Mouse (Mus musculus): ENCODE measurements around the gene Rinl. TPM values are rescaled to one million over a fixed set of nuclear protein-coding genes. Genes with fewer than 3 reads are reported as not detected.

Rinl gene
- 100 to 1,000 TPM; 273 to 344 TPM for polyA plus RNA-seq (2017; shearing (Covaris generic))

GRCm38 (mm10) chr7:28788307-28789195 is at the start of gene Rinl:
Rinl (plus strand) TSS chr7:28788969.

GRCm38 (mm10) chr7:28741709-28742438 is 46.9 kb upstream of the Rinl start, which contains the start of the genes Mrps12 and Sars2:
Mrps12 (minus strand) TSS chr7:28741820.
Sars2 (plus strand) TSS chr7:28741992.

GRCm38 (mm10) chr7:28756079-28756478 is 32.7 kb upstream of the Rinl start, which contains the start of gene Ccer2:
Ccer2 (plus strand) TSS chr7:28756174.

GRCm38 (mm10) chr7:28766173-28766879 is 22.4 kb upstream of the Rinl start, which contains the start of gene Sirt2:
Sirt2 (plus strand) TSS chr7:28766735.

GRCm38 (mm10) chr7:28767462-28767965 is 21.3 kb upstream of the Rinl start, which contains the start of gene Nfkbib:
Nfkbib (minus strand) TSS chr7:28767512.

GRCm38 (mm10) chr7:28808221-28808941 is 19.6 kb downstream of the Rinl start, which contains the start of gene Hnrnpl:
Hnrnpl (plus strand) TSS chr7:28808541.

GRCm38 (mm10) chr7:28824941-28825685 is 36.3 kb downstream of the Rinl start, which contains the start of gene Ech1:
Ech1 (plus strand) TSS chr7:28825217.

GRCm38 (mm10) chr7:28833723-28834347 is 45.1 kb downstream of the Rinl start, which contains the start of gene Lgals4:
Lgals4 (plus strand) TSS chr7:28833854.

Other genes with a start within 250 kb of the Rinl start
- not detected for gene Sycn, start 248.1 kb upstream of the Rinl start, polyA plus RNA-seq (2017; shearing (Covaris generic))
- gene Nccrp1, start 241.7 kb upstream of the Rinl start, polyA plus RNA-seq (2017; shearing (Covaris generic)): not detected
- 10 to 100 TPM; 23.9 to 30.0 TPM for gene Samd4b, start 190.8 kb upstream of the Rinl start, polyA plus RNA-seq (2017; shearing (Covaris generic))
- gene Pak4, start 190.8 kb upstream of the Rinl start, polyA plus RNA-seq (2017; shearing (Covaris generic)): 1 to 10 TPM; 6.3 to 8.7 TPM
- gene Acp7, start 157.6 kb upstream of the Rinl start, polyA plus RNA-seq (2017; shearing (Covaris generic)): under 1 TPM in 1 of 2 experiments, not detected in 1; 0.28 TPM
- gene Fbxo27, start 96.1 kb upstream of the Rinl start, polyA plus RNA-seq (2017; shearing (Covaris generic)): 10 to 100 TPM in 1 of 2 experiments, 1 to 10 TPM in 1; 3.2 to 15.0 TPM
- gene Fbxo17, start 72.2 kb upstream of the Rinl start, polyA plus RNA-seq (2017; shearing (Covaris generic)): 10 to 100 TPM; 16.2 to 19.2 TPM
- 10 to 100 TPM; 78.0 to 82.9 TPM for gene Mrps12, start 47.1 kb upstream of the Rinl start, polyA plus RNA-seq (2017; shearing (Covaris generic))
- 10 to 100 TPM; 17.3 to 28.8 TPM for gene Sars2, start 47.0 kb upstream of the Rinl start, polyA plus RNA-seq (2017; shearing (Covaris generic))
- gene Ccer2, start 32.8 kb upstream of the Rinl start, polyA plus RNA-seq (2017; shearing (Covaris generic)): not detected
- gene Sirt2, start 22.2 kb upstream of the Rinl start, polyA plus RNA-seq (2017; shearing (Covaris generic)): 10 to 100 TPM; 86.5 to 91.3 TPM
- 10 to 100 TPM; 89.5 to 96.2 TPM for gene Nfkbib, start 21.5 kb upstream of the Rinl start, polyA plus RNA-seq (2017; shearing (Covaris generic))
- 100 to 1,000 TPM; 235 to 257 TPM for gene Hnrnpl, start 19.6 kb downstream of the Rinl start, polyA plus RNA-seq (2017; shearing (Covaris generic))
- 100 to 1,000 TPM; 196 to 213 TPM for gene Ech1, start 36.2 kb downstream of the Rinl start, polyA plus RNA-seq (2017; shearing (Covaris generic))
- gene Lgals4, start 44.9 kb downstream of the Rinl start, polyA plus RNA-seq (2017; shearing (Covaris generic)): 10 to 100 TPM; 21.0 to 34.8 TPM
- 1 to 10 TPM; 1.7 to 9.7 TPM for gene Lgals7, start 74.9 kb downstream of the Rinl start, polyA plus RNA-seq (2017; shearing (Covaris generic))
- under 1 TPM; 0.11 to 0.15 TPM for gene Capn12, start 92.5 kb downstream of the Rinl start, polyA plus RNA-seq (2017; shearing (Covaris generic))
- 100 to 1,000 TPM; 248 to 281 TPM for gene Actn4, start 173.4 kb downstream of the Rinl start, polyA plus RNA-seq (2017; shearing (Covaris generic))
- gene Eif3k, start 192.9 kb downstream of the Rinl start, polyA plus RNA-seq (2017; shearing (Covaris generic)): 100 to 1,000 TPM; 306 to 337 TPM
- gene Map4k1, start 193.1 kb downstream of the Rinl start, polyA plus RNA-seq (2017; shearing (Covaris generic)): 100 to 1,000 TPM; 122 to 163 TPM